Mouse (Mus musculus) heart, embryonic 14.5 days (tissue): Measurements from ENCODE around the gene Psmd9. TPM values are rescaled to one million over a fixed set of nuclear protein-coding genes. Genes with fewer than 3 reads are reported as not detected.

Experiments used
- ATAC-seq: fragments of 200-750 bp; cut with Nextera tagmentation; 2 replicates; pipeline ENCODE4 v1.8.0; 2017; ENCODE audit warnings: low read depth, moderate TSS enrichment; ENCODE audit not compliant: insufficient number of reproducible peaks, insufficient read depth, low FRiP score
- H3K27ac ChIP-seq, 2 experiments: fragments of 200-500 bp in 1 of 2; fragments of 300-500 bp in 1 of 2; sonication (generic) in 1 of 2; replicated peaks in 1 of 2; 2 replicates each; pipeline ENCODE4 v1.5.1; 2012 to 2014; ENCODE audit warnings: low read depth in 2 of 2, low read length in 2 of 2, control low read depth in 1 of 2, mild to moderate bottlenecking in 1 of 2, mixed read lengths in 1 of 2; ENCODE audit not compliant: control insufficient read depth in 1 of 2, insufficient read depth in 1 of 2
- H3K27me3 ChIP-seq: fragments of 300-500 bp; sonication (generic); 2 replicates; pipeline ENCODE4 v1.6.1; 2014; ENCODE audit warnings: mild to moderate bottlenecking, low read length, control low read depth; ENCODE audit not compliant: control insufficient read depth, insufficient read depth
- H3K36me3 ChIP-seq: fragments of 300-500 bp; sonication (generic); 2 replicates; pipeline ENCODE4 v1.6.1; 2014; ENCODE audit warnings: mild to moderate bottlenecking, control low read depth, low read length, mixed read lengths; ENCODE audit not compliant: control insufficient read depth, insufficient read depth
- H3K4me1 ChIP-seq, 2 experiments: fragments of 200-500 bp in 1 of 2; fragments of 300-500 bp in 1 of 2; sonication (generic) in 1 of 2; 2 replicates each; pipeline ENCODE4 v1.6.1; 2012 to 2014; ENCODE audit warnings: low read length in 2 of 2, control low read depth in 1 of 2, mixed read lengths in 1 of 2; ENCODE audit not compliant: control insufficient read depth in 2 of 2, insufficient read depth in 2 of 2
- H3K4me2 ChIP-seq: fragments of 300-500 bp; sonication (generic); 2 replicates; pipeline ENCODE4 v1.6.1; 2014; ENCODE audit warnings: mild to moderate bottlenecking, low read length
- H3K4me3 ChIP-seq, 2 experiments: fragments of 200-500 bp in 1 of 2; fragments of 300-500 bp in 1 of 2; sonication (generic) in 1 of 2; 2 replicates each; pipeline ENCODE4 v1.5.1; 2012 to 2014; ENCODE audit warnings: low read length in 2 of 2, mild to moderate bottlenecking in 2 of 2, control low read depth in 1 of 2, low read depth in 1 of 2, moderate library complexity in 1 of 2; ENCODE audit not compliant: control insufficient read depth in 1 of 2, insufficient read depth in 1 of 2
- H3K9ac ChIP-seq: fragments of 300-500 bp; sonication (generic); 2 replicates; pipeline ENCODE4 v1.6.1; 2014; ENCODE audit warnings: mild to moderate bottlenecking, low read length
- H3K9me3 ChIP-seq: fragments of 300-500 bp; sonication (generic); 2 replicates; pipeline ENCODE4 v1.6.1; 2016; ENCODE audit warnings: low read length, control low read depth; ENCODE audit not compliant: control insufficient read depth
- WGBS: fragments of 180-500 bp; shearing (Covaris S2); extraction: QIAGEN DNeasy Blood & Tissue Kit; methylation state at CpG from one replicate; pipeline ENCODE4 v1.1.7; 2014; 5-methylcytosine and 5-hydroxymethylcytosine counted together
- polyA plus RNA-seq: library from polyadenylated mRNA; unstranded; fragments of >200 nt; fragmentation: Nextera tagmentation; extraction: Ambion mirVana; gene quantifications from 2 replicates; pipeline ENCODE4 v1.2.1, GENCODE M21; 2014

The Psmd9 gene
- polyA plus RNA-seq, 1 experiment from 2014 or later: 64.3 TPM

DNA sequence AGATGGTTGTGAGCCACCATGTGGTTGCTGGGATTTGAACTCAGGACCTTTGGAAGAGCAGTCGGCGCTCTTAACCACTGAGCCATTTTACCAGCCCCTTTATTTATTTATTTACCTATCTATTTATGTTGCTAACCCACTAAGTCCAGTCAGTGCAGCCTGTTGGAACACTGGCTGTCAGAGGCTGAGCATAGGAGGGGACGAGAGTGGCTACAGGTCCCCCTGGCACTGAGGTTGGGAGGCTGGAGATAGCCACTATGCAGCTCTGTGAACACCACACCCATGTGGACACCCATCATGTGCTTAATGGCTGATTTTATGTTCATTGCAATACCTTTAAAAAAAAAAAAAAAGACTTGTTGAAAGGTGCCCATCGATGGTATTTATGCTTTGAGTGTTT lies 110.0 kb downstream of the Psmd9 start:
- Histone ChIP-seq H3K9me3 (no peaks in the 10 kb centered on the region), H3K9ac (no peak overlapping the region), H3K4me2 (peak overlapping the region; percentile 57), H3K4me1 (peaks cover 0 to 2% of the 10 kb centered on the region in 2 experiments; a peak in 1 of 4 replicates), H3K27me3 (no peaks in the 10 kb centered on the region), H3K4me3 (peak overlapping the region in 1 of 2 experiments; percentile 22; a peak in 1 of 4 replicates), H3K27ac (no peak overlapping the region), H3K36me3 (no peaks in the 10 kb centered on the region)
- ATAC-seq: no peak
- WGBS: 79% methylated on average over 4 of the region's 4 CpGs

DNA sequence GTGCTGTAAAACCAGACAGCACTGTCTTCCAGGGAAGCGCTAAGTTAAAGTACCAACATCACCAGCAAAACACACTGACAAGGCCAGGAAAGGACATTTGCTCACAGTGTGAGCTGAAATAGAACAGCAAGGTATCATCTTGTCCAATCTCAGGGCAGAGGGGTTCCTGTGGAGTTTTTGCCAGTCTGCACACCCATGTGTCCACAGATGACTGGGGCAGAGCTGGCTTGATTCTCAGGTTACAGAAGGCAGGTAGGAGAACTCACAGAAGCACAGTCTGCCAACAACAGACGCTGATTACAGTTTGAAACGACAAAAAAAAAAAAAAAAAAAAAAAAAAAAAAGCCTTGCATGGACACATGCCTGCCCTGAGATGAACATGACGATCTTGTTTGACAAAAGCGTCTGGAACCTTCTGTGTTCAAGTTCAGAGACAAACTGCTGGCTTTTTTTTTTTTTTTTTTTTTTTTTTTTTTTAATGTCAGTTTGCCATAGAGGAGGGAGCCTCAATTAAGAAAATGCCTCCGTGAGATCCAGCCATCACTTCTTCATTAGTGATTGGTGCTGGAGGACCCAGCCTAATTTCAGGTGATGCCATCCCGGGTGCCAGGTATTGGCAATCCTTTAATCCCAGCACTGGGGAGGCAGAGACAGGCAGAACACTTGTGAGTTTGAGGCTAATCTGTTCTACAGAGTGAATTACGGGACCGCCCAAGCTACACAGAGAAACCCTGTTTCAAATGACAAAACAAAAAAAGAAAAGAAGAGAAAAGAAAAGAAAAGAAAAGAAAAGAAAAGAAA lies 112.3 kb downstream of the Psmd9 start:
- H3K27me3 ChIP-seq: no peaks in the 10 kb centered on the region
- H3K27ac ChIP-seq: no peak overlapping the region
- H3K9me3 ChIP-seq: no peaks in the 10 kb centered on the region
- H3K36me3 ChIP-seq: no peaks in the 10 kb centered on the region
- no peak overlapping the region for H3K4me3 ChIP-seq
- WGBS: 70% methylated on average over 9 of the region's 9 CpGs
- H3K4me1 ChIP-seq: peaks cover 0 to 2% of the 10 kb centered on the region in 2 experiments; a peak in 1 of 4 replicates
- no peak overlapping the region for H3K4me2 ChIP-seq
- no peak overlapping the region for H3K9ac ChIP-seq
- no peak for ATAC-seq

DNA sequence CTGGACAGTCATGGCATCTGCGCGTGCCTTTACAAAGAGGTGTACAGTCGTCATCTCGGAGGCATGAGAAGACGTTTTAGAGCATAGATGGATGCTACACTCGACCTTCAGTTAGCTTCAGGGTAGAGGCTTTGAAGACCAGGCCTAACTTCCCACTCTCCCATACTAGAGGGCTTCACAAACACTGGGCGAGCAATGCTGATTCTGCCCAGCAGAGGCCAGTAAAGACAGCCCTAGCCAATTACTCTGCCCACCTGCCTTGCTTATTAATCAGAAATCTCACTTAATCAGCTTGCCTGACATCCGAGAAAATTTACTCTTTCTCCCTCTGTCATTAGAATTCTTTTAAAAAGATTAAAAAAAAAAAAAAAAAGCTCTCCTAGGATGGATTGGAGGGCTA lies 116.0 kb downstream of the Psmd9 start:
- no peak; the same call in 1 of the 2 replicates for ATAC-seq
- no peak overlapping the region for H3K27ac ChIP-seq
- H3K9me3 ChIP-seq: peaks cover 10% of the 10 kb centered on the region; the same call in 1 of the 2 replicates
- H3K9ac ChIP-seq: no peak overlapping the region
- no peaks in the 10 kb centered on the region for H3K27me3 ChIP-seq
- WGBS: 33% methylated on average over 8 of the region's 8 CpGs
- H3K4me2 ChIP-seq: no peak overlapping the region
- H3K4me3 ChIP-seq: no peak overlapping the region
- no peaks in the 10 kb centered on the region for H3K36me3 ChIP-seq
- no peaks in the 10 kb centered on the region for H3K4me1 ChIP-seq

DNA sequence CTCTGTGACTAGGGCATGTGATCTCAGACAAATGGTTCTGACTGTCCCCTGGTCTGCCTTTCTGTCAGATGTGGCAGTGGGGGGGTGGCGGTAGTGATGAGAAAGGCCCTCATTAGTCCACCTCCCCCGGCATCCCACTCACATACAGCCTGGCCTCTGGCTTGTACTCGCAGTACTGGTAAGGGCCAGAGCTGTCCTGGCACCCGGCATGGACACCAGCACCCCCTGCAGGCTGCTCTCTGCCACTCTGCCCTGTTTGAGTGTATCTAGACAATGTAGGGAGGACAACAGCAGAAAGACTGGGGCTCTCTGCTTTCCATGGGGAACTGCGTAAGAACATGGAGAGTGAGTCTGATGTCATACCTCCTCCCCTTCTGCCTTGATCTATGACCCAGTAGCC lies 118.9 kb downstream of the Psmd9 start:
- Histone ChIP-seq H3K4me2 (no peak overlapping the region), H3K9me3 (peaks cover 10% of the 10 kb centered on the region; the same call in 1 of the 2 replicates), H3K36me3 (no peaks in the 10 kb centered on the region), H3K27ac (no peak overlapping the region), H3K27me3 (no peaks in the 10 kb centered on the region), H3K4me3 (no peak overlapping the region), H3K4me1 (no peaks in the 10 kb centered on the region), H3K9ac (no peak overlapping the region)
- 76% methylated on average over 5 of the region's 5 CpGs for WGBS
- no peak for ATAC-seq

DNA sequence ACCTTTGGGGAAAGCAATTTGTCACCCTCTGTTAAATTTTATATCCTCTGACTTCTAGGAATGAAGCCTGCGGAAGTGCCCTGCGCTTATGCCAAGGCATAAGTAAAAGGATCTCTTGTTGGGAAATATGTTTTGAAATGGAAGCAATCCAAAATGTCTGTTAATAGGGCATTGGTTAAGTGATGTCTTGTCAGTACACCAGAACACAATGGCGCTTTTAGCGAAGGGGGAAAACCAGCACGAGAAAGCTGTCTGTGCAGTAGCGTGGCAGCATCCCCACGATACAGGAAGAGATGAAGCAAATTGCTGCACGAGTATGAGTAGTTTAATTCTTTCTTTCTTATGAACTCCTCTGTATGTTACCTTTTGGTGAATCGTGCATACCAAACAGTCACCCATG lies 125.4 kb downstream of the Psmd9 start:
- H3K27ac ChIP-seq: no peak overlapping the region
- no peak overlapping the region for H3K4me3 ChIP-seq
- H3K4me2 ChIP-seq: no peak overlapping the region
- WGBS: 90% methylated on average over 9 of the region's 9 CpGs
- H3K9ac ChIP-seq: no peak overlapping the region
- H3K4me1 ChIP-seq: peaks cover 0 to 7% of the 10 kb centered on the region in 2 experiments; a peak in 1 of 4 replicates
- H3K9me3 ChIP-seq: no peaks in the 10 kb centered on the region
- no peaks in the 10 kb centered on the region for H3K36me3 ChIP-seq
- no peak for ATAC-seq
- H3K27me3 ChIP-seq: no peaks in the 10 kb centered on the region

DNA sequence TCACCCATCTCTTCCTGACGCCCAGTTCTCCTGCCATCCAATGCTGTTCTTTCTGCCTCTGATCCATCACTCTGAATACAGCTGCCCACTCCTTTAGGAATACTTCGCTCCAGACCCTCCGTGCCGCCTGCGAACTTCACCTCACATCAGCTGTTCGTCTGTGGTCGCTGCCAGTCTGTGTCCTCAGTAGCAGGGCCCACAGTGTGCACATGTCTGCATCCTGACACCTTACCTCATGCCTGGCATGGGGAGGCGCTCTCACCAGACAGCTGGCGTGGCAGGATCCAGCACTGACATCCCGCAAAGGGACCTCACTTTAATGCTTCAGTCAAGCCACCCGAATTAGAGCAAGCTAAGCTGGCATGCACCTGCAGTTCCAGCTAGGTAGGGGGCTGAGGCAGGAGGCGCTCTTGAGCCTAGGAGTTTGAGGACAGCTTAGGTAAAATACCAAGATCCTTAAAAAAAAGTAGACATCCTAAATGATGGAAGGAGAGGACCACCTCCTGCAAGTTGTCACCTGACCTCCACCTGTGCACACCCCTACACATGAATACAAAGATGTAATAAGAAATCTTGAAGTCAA lies 127.1 kb downstream of the Psmd9 start:
- Histone ChIP-seq H3K4me3 (no peak overlapping the region), H3K4me2 (no peak overlapping the region), H3K9me3 (no peaks in the 10 kb centered on the region), H3K27ac (no peak overlapping the region), H3K27me3 (no peaks in the 10 kb centered on the region), H3K4me1 (peaks cover 11 to 13% of the 10 kb centered on the region in 2 experiments; a peak in 3 of 4 replicates), H3K36me3 (no peaks in the 10 kb centered on the region), H3K9ac (no peak overlapping the region)
- 65% methylated on average over 12 of the region's 12 CpGs for WGBS
- ATAC-seq: no peak

DNA sequence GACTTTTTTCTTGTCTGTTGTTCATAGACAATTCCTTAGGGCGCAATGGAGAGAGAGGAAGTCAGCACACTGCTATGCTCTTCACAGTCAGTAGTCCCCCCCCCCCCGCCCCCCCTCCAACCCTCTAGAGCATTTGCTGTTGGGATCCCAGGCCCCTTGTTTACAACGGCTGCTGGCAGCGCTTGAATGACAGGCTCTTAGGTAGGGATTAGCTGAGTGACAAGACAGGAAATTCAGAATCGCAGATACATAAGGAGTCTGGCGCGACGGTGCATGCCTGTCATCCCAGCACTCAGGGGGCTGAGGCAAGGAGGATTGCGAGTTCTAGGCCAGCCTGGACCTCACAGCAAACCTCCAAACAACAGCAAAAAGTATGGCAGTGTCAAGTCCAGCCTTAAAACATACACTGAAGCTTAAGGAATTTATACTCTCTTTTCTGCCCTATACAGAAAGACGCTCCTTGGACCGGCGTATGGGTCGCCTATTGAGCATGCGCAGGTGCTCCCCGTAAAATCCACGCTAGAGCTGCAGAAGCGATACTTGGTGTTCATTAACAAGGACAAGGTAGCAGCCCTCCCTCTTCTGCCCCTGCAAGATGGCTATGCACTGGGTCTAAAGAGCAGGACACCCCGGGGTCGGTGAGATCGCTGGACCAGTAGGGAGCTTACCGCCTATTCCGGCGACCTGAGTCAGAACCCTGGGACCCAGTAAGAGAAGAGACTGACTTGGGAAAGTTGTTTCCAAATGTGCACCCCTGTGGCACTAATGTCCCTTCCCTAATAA lies 128.0 kb downstream of the Psmd9 start:
- Histone ChIP-seq H3K4me2 (no peak overlapping the region), H3K27me3 (no peaks in the 10 kb centered on the region), H3K9ac (no peak overlapping the region), H3K36me3 (no peaks in the 10 kb centered on the region), H3K4me3 (no peak overlapping the region), H3K9me3 (no peaks in the 10 kb centered on the region), H3K27ac (no peak overlapping the region), H3K4me1 (peaks cover 19 to 20% of the 10 kb centered on the region in 2 experiments)
- WGBS: 48% methylated on average over 23 of the region's 23 CpGs
- no peak; the same call in 1 of the 2 replicates for ATAC-seq
